Mouse (Mus musculus): Measurements from ENCODE around the gene Mdc1.

GRCm38 (mm10) chr17:35841076-35841950 is at the start of gene Mdc1:
- no peak for TF ChIP-seq CTCF (IDR thresholded peaks at IDR 0.05; ENCODE audit: borderline replicate concordance, insufficient read depth, low read length)
- peak; percentile 77 for TF ChIP-seq POLR2A (IDR thresholded peaks at IDR 0.05; ENCODE audit: low read depth, low read length)

Measured in embryonic fibroblast, embryonic 13.5 days (primary cell).